ENCODE assay signal across 10 mouse cellular contexts in the genomic region with DNA sequence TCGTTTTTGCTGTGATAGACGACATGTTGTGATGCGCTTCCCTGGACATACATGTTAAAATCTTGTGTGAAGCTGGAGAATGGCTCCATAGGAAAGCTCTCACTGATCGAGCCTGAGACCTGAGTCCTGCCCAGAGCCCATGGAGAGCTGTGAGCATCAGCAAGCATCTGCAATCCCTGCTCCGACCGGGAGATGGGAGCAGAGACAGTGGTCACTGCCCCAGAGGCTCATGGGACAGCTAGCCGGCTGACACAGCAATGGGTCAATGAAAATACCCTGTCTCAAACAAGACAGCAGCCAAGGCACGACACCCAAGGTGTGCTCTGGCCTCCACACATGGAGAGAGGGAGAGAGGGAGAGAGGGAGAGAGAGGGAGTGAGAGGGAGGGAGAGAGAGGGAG. TPM values are rescaled to one million over a fixed set of nuclear protein-coding genes. Genes with fewer than 3 reads are reported as not detected.
DNase-seq lines count a peak whose midpoint lies in the region; ATAC-seq and TF ChIP-seq lines count a peak whose summit lies in the region.
"Had no signal": no experiment of that assay in that cellular context is flagged by ENCODE, and none has a peak within 500 bp of the region (broad histone marks: within the 10 kb centered on the region; RNA-seq: fewer than 3 reads in every experiment).

No protein-coding gene starts in this region.

- 0 out of 4 replicates have a peak, but pooled peaks cover 0 to 2% of the 10 kb centered on the region in 2 experiments for H3K4me1 ChIP-seq in liver, embryonic 14.5 days (replicated peaks; ENCODE audit: control insufficient read depth in 2 of 2, insufficient read depth in 2 of 2, low read length in 1 of 2)

- no peaks in the 10 kb centered on the region for H3K27me3 ChIP-seq in liver, embryonic 14.5 days (ENCODE audit: control insufficient read depth, insufficient read depth, low read length)

- TF ChIP-seq EP300 in liver, embryonic 14.5 days (IDR thresholded peaks at IDR 0.05; ENCODE audit: low read depth) = no peak

- ATAC-seq in liver, embryonic 14.5 days (ENCODE audit: insufficient read depth) = no peak
- no peak for ATAC-seq in frontal cortex, adult (ENCODE audit: low TSS enrichment)

- intact Hi-C loops in gastrocnemius, adult 2 months (cut with DNase I) = no loop called here

- H3K27ac ChIP-seq in gastrocnemius, adult 2 months = no peak overlapping the region
- H3K27ac ChIP-seq in liver, embryonic 14.5 days = no peak overlapping the region

- 58% methylated on average over 8 of the region's 8 CpGs for WGBS in liver, embryonic 14.5 days (ENCODE audit: insufficient replicate concordance)

- no peak overlapping the region for H3K9ac ChIP-seq in liver, embryonic 14.5 days (replicated peaks)
- H3K9ac ChIP-seq: heart, embryonic 12.5 days had no signal

- peak; percentile 36 for DNase-seq in gastrocnemius, adult 2 months
- no peak for DNase-seq in gastrocnemius, postnatal 25 days
- DNase-seq in ovary, postnatal 36 days (ENCODE audit: low spot score) = peak; percentile 45
- no peak for DNase-seq in ovary, postnatal 10 days (ENCODE audit: low spot score)
- no peak for DNase-seq in liver, embryonic 14.5 days (ENCODE audit: low read depth in 3 of 3, low spot score in 3 of 3)
- no peak for DNase-seq in T-cell, adult 2 months (ENCODE audit: low spot score)
- DNase-seq in thymus, postnatal 10 days (ENCODE audit: low spot score in 2 of 2) = no peak

- no peak overlapping the region for H3K4me2 ChIP-seq in liver, embryonic 14.5 days (ENCODE audit: low read depth)
- H3K4me2 ChIP-seq: heart, embryonic 12.5 days had no signal

- H3K36me3 ChIP-seq in liver, embryonic 14.5 days (replicated peaks; ENCODE audit: control insufficient read depth, insufficient read depth, low read depth) = no peaks in the 10 kb centered on the region
- H3K36me3 ChIP-seq: G1E; heart, embryonic 12.5 days had no signal

- TF ChIP-seq CTCF in gastrocnemius, adult 2 months (IDR thresholded peaks at IDR 0.05) = peak; percentile 50
- peak; percentile 41; the same call in 1 of the 2 replicates for TF ChIP-seq CTCF in liver, embryonic 14.5 days (IDR thresholded peaks at IDR 0.05; ENCODE audit: low read depth)

- no peaks in the 10 kb centered on the region for H3K9me3 ChIP-seq in liver, embryonic 14.5 days (ENCODE audit: control insufficient read depth, low read length)
- H3K9me3 ChIP-seq: G1E; heart, embryonic 12.5 days had no signal

- no peak overlapping the region for H3K4me3 ChIP-seq in gastrocnemius, adult 2 months
- no peak overlapping the region for H3K4me3 ChIP-seq in liver, embryonic 14.5 days (ENCODE audit: insufficient read depth in 1 of 2, low read depth in 2 of 2, low read length in 2 of 2)
- H3K4me3 ChIP-seq: heart, embryonic 12.5 days had no signal

RNA-seq across cellular contexts. Expression of a gene that starts 26.6 kb away (rescaled TPM):
- total RNA-seq in gastrocnemius, adult 2 months (2021) = 10 to 100 TPM; 17.3 to 25.1 TPM
- 10 to 100 TPM; 18.4 to 23.1 TPM for total RNA-seq in gastrocnemius, postnatal 25 days (2021)
- 14.9 and 17.1 TPM in 2 replicates for polyA plus RNA-seq in liver, embryonic 14.5 days (2012; rRNA removed)
- 8.8 and 14.7 TPM in 2 replicates for polyA plus RNA-seq in liver, embryonic 14.5 days (2014; fragmentation: Nextera tagmentation; extraction: Ambion mirVana)

Comparison
In these comparisons a context has a peak if more than half of its experiments do, and no peak if none do; other contexts are left out.
1. DNase-seq: peak in gastrocnemius, adult 2 months (single experiment) and ovary, postnatal 36 days (single experiment); none in gastrocnemius, postnatal 25 days (single experiment), ovary, postnatal 10 days (single experiment), liver, embryonic 14.5 days (0 of 3), T-cell, adult 2 months (single experiment) and thymus, postnatal 10 days (0 of 2).